Mouse (Mus musculus) heart, embryonic 13.5 days (tissue): ENCODE results near the gene Klhl29. TPM values are rescaled to one million over a fixed set of nuclear protein-coding genes. Genes with fewer than 3 reads are reported as not detected.

Experiments
- ATAC-seq: fragments of 200-750 bp; cut with Nextera tagmentation; 2 replicates; pipeline ENCODE4 v1.8.0; 2017; ENCODE audit warnings: moderate TSS enrichment; ENCODE audit not compliant: insufficient number of reproducible peaks, low FRiP score, low TSS enrichment; ENCODE audit errors: extremely low read depth
- H3K27ac ChIP-seq: fragments of 300-500 bp; sonication (generic); replicated peaks from 2 replicates; pipeline ENCODE4 v1.5.1; 2015; ENCODE audit warnings: moderate library complexity, mild to moderate bottlenecking, inconsistent platforms
- H3K27me3 ChIP-seq: fragments of 300-500 bp; sonication (generic); replicated peaks from 2 replicates; pipeline ENCODE4 v1.6.1; 2015; ENCODE audit warnings: mild to moderate bottlenecking, inconsistent platforms
- H3K36me3 ChIP-seq: fragments of 300-500 bp; sonication (generic); 2 replicates; pipeline ENCODE4 v1.6.1; 2015; ENCODE audit warnings: mild to moderate bottlenecking, inconsistent platforms
- H3K4me1 ChIP-seq: fragments of 300-500 bp; sonication (generic); 2 replicates; pipeline ENCODE4 v1.6.1; 2015; ENCODE audit warnings: inconsistent platforms
- H3K4me2 ChIP-seq: fragments of 300-500 bp; sonication (generic); 2 replicates; pipeline ENCODE4 v1.6.1; 2015; ENCODE audit warnings: inconsistent platforms, mild to moderate bottlenecking, moderate library complexity
- H3K4me3 ChIP-seq: fragments of 300-500 bp; sonication (generic); 2 replicates; pipeline ENCODE4 v1.5.1; 2015; ENCODE audit warnings: moderate library complexity, mild to moderate bottlenecking, inconsistent platforms
- H3K9ac ChIP-seq: fragments of 300-500 bp; sonication (generic); 2 replicates; pipeline ENCODE4 v1.6.1; 2015; ENCODE audit warnings: inconsistent platforms, mild to moderate bottlenecking, moderate library complexity
- H3K9me3 ChIP-seq: fragments of 300-500 bp; sonication (generic); 2 replicates; pipeline ENCODE4 v1.6.1; 2016; ENCODE audit warnings: inconsistent platforms
- WGBS: fragments of 180-500 bp; shearing (Covaris S2); methylation state at CpG from one replicate; pipeline ENCODE4 v1.1.7; 2015; ENCODE audit warnings: mixed read lengths; 5-methylcytosine and 5-hydroxymethylcytosine counted together
- polyA plus RNA-seq: library from polyadenylated mRNA; unstranded; fragments of >200 nt; fragmentation: Nextera tagmentation; extraction: Ambion mirVana; gene quantifications from 2 replicates; pipeline ENCODE4 v1.2.1, GENCODE M21; 2015

Klhl29 gene
- polyA plus RNA-seq, 1 experiment from 2014 or later: 0.29 TPM

DNA sequence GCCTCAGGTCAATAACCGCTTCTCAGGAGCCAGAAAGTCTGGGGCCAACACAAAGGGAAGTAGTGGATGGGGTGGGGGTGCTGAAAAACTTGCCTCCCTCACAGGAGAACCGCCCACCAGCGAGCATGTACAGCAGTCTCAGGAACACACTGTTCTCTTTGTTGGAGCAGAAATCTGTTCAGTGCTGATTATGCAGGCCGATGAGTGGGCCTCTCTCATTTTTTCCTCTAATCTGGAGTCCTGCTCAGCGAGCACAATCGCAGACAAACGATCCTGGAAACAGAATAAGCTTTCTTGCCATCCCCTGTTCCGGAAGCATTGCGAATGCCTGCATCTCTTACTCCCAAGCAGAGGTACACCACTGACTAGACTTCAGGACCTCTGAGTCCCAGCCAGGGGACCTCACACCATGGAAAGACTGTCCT lies 107.3 kb downstream of the Klhl29 start:
- Histone ChIP-seq H3K4me1 (peaks cover 34% of the 10 kb centered on the region), H3K4me3 (no peak overlapping the region), H3K27me3 (no peaks in the 10 kb centered on the region; the same call in 1 of the 2 replicates), H3K4me2 (0 out of 2 replicates have a peak overlapping the region, but pooled peaks have one; percentile 13), H3K9me3 (no peaks in the 10 kb centered on the region), H3K9ac (no peak overlapping the region), H3K27ac (peak overlapping the region; percentile 73), H3K36me3 (no peaks in the 10 kb centered on the region)
- WGBS: 32% methylated on average over 9 of the region's 9 CpGs
- no peak for ATAC-seq

DNA sequence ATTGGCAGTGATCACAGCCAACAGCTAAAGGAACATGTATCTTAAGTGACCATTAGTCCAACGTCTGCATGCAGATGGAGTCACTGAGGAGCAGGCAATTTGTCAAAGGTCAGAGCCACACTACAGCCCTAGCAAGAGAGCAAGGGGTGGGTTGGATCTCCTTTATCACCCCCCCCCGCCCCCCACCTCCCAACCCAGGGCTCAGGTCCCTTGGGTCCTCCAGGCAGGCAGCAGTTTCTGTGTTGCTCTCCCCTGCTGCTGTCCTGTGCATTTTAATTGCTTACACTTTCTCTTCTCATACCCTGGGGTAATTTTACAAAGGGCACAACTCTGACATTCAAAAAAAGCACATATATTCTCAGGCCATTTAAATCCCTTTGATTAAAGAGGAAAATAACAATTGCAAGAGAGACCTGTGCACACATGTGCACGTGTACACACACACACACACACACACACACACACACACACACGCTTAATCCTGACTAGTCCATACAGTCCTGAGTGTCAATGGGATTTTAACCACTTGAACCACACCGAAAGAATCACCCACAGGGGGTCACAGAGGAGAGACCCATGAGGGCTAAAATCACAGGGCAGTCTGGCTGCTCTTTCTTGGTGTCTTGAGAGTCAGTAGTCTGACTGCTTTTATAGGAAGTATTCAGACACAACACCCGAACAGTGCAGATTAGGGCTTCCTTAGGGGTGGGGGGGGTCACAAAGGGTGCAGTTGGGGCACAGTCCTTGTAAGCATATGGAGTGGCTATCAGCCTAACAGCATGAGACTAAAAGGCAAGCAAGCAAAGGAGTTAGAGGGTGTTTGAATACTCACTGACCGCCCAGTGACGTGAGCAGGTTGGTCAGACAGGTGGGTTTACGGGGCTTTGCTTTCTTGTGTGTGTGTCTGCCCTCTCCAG lies 108.0 kb downstream of the Klhl29 start:
- H3K4me2 ChIP-seq: peak overlapping the region; percentile 13; the same call in 1 of the 2 replicates
- 59% methylated on average over 9 of the region's 9 CpGs for WGBS
- no peak for ATAC-seq
- no peak overlapping the region for H3K9ac ChIP-seq
- no peaks in the 10 kb centered on the region; the same call in 1 of the 2 replicates for H3K27me3 ChIP-seq
- no peaks in the 10 kb centered on the region for H3K9me3 ChIP-seq
- H3K4me1 ChIP-seq: peaks cover 31% of the 10 kb centered on the region
- peak overlapping the region; percentile 73 for H3K27ac ChIP-seq
- no peak overlapping the region for H3K4me3 ChIP-seq
- H3K36me3 ChIP-seq: no peaks in the 10 kb centered on the region

DNA sequence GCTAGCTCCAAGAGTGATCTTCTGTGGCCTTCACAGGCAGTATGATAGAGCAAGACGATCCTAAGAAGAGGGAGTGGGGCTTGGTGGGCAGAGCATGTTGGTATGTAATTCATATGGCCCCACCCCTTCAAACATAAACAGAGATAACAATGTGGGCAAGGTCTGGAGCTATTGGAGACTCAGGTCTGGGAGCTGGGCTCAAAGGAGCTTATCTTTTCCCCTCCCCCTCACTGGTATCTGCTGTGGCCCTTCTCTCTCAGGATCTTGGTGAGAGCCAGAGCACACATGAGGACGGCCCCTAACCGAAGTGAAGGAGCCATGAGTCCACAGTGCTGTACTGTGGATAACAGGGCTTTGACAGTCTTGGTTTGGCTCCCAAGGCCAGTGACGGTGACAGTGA lies 108.7 kb downstream of the Klhl29 start:
- Histone ChIP-seq H3K4me2 (no peak overlapping the region), H3K9ac (no peak overlapping the region), H3K4me3 (no peak overlapping the region), H3K27ac (no peak overlapping the region), H3K36me3 (no peaks in the 10 kb centered on the region), H3K9me3 (no peaks in the 10 kb centered on the region), H3K4me1 (peaks cover 31% of the 10 kb centered on the region), H3K27me3 (no peaks in the 10 kb centered on the region; the same call in 1 of the 2 replicates)
- 21% methylated on average over 4 of the region's 4 CpGs for WGBS
- ATAC-seq: no peak

DNA sequence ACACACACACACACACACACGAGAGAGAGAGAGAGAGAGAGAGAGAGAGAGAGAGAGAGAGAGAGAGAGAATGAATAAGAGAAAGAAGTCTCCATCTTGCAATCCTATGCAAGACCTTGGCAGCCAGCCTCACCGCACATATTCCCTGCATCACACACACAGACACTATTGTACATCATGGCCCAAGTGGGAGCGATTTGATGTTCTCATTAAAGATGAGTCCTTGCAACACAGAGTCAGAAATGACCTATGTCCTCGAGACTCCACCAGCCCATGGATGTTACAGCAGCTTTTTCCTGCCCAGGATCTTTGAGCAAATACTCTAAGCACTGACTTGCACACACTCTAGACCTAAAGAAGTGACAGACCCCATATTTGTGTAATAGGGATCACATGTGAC lies 114.0 kb downstream of the Klhl29 start:
- Histone ChIP-seq H3K4me2 (no peak overlapping the region), H3K36me3 (no peaks in the 10 kb centered on the region), H3K27ac (no peak overlapping the region), H3K27me3 (no peaks in the 10 kb centered on the region), H3K9ac (no peak overlapping the region), H3K9me3 (no peaks in the 10 kb centered on the region), H3K4me3 (no peak overlapping the region), H3K4me1 (peaks cover 20% of the 10 kb centered on the region)
- WGBS: 68% methylated on average over 4 of the region's 4 CpGs
- no peak for ATAC-seq

DNA sequence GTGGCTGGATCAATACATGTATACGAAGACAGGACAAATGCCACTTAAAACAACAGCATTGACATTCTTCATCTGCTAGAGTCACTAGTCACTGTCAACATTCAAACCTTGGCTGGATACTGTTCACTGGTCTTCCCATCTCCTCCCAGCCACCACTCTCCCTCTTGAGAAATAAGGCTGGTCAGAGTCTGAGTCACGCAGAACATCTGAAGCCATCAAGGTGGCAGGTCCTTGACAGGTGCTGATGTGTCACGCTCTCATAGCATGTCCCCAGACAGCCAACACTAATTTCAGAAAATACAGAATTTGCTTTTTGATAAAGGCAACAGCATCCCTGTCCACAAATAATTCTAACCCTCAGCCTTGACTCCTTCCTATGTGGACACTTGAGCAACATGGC lies 116.7 kb downstream of the Klhl29 start:
- H3K9ac ChIP-seq: no peak overlapping the region
- H3K4me1 ChIP-seq: peaks cover 43% of the 10 kb centered on the region
- H3K9me3 ChIP-seq: no peaks in the 10 kb centered on the region
- no peaks in the 10 kb centered on the region for H3K27me3 ChIP-seq
- H3K27ac ChIP-seq: no peak overlapping the region
- H3K4me2 ChIP-seq: no peak overlapping the region
- 81% methylated on average over 3 of the region's 3 CpGs for WGBS
- no peak for ATAC-seq
- H3K4me3 ChIP-seq: no peak overlapping the region
- H3K36me3 ChIP-seq: no peaks in the 10 kb centered on the region

DNA sequence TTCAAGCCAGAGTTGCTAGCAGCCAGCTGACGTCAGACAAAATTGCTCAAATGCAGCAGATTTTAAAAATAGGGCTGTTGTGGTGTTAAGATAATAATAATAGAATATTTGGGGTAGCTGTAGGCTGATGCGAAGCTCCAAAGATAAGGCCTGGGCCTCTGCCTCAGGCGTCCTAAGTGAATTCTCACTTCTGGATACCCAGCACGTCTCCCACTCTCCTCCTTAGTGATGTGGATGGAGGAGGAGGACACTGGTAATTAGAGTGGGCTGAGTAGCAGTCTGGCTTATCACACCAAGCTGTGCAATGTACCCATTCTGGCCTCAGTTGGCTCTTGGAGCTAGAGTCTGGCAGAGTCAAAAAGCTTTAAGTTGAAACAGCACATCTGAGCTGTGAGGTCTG lies 118.3 kb downstream of the Klhl29 start:
- no peaks in the 10 kb centered on the region for H3K27me3 ChIP-seq
- 65% methylated on average over 4 of the region's 4 CpGs for WGBS
- H3K9ac ChIP-seq: no peak overlapping the region
- peaks cover 43% of the 10 kb centered on the region for H3K4me1 ChIP-seq
- no peak overlapping the region for H3K4me3 ChIP-seq
- no peak overlapping the region for H3K27ac ChIP-seq
- no peaks in the 10 kb centered on the region for H3K36me3 ChIP-seq
- no peak overlapping the region for H3K4me2 ChIP-seq
- H3K9me3 ChIP-seq: no peaks in the 10 kb centered on the region
- ATAC-seq: no peak

DNA sequence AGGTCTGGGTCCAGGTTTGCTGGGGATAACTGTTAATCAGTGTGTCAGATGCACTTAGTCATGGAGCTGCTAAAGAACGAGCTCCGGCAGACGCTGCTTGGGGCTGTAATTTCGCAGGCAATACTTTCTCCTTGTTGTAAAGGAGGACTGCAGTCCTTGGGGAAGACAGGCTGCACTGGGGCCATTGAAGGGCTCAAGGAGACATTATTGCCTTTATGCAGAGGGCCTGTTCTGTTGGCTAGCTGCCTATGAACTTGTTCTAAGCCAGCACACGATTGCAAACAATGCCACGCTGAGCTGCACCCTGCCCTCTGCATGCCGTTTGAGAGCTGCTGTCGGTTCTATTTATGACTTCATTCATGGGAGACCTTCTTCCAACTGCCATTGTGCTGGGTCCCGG lies 120.4 kb downstream of the Klhl29 start:
- Histone ChIP-seq H3K4me3 (no peak overlapping the region), H3K4me1 (peaks cover 34% of the 10 kb centered on the region), H3K27ac (peak overlapping the region; percentile 48; the same call in 1 of the 2 replicates), H3K9me3 (no peaks in the 10 kb centered on the region), H3K27me3 (no peaks in the 10 kb centered on the region), H3K9ac (no peak overlapping the region), H3K4me2 (no peak overlapping the region), H3K36me3 (no peaks in the 10 kb centered on the region)
- 49% methylated on average over 9 of the region's 9 CpGs for WGBS
- ATAC-seq: no peak

DNA sequence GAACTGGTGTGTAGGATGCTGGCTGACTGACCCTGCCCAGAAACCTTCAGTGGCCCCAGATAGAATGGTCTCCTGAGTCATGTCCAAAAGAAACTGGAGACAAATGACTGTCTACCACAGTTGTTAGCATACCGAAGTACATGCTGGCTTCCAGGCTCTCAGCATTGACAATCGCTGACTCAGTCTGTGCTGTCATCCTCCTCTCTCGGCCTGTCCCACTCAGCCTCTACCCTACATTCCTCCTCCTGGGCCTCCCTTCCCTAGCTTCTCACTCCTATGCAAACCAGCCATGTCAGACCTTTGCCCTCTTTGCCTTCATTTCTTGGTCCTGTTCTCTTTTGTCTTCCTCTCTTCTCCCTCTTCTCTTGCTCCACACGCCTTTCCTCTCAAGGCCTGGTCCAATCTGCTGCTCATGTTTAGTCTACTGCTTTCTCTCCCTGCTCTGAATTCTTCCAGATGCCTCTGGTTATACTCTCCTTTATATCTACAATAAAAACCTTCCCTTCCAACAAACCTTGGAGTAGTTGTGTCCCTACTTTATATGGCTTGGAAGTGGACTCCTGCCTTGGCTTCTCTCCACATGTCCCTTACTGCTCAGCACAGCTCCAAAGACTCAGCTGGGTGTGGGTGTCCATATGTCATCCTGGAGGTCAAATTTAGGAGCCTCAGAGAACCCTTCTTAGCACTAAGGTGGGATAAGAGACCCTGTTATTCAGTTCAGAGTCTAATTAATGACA lies 121.1 kb downstream of the Klhl29 start:
- Histone ChIP-seq H3K27me3 (no peaks in the 10 kb centered on the region), H3K36me3 (no peaks in the 10 kb centered on the region), H3K9me3 (no peaks in the 10 kb centered on the region), H3K4me2 (no peak overlapping the region), H3K27ac (peak overlapping the region; percentile 48; the same call in 1 of the 2 replicates), H3K9ac (no peak overlapping the region), H3K4me3 (no peak overlapping the region), H3K4me1 (peaks cover 33% of the 10 kb centered on the region)
- no peak for ATAC-seq
- 87% methylated on average over 4 of the region's 4 CpGs for WGBS

DNA sequence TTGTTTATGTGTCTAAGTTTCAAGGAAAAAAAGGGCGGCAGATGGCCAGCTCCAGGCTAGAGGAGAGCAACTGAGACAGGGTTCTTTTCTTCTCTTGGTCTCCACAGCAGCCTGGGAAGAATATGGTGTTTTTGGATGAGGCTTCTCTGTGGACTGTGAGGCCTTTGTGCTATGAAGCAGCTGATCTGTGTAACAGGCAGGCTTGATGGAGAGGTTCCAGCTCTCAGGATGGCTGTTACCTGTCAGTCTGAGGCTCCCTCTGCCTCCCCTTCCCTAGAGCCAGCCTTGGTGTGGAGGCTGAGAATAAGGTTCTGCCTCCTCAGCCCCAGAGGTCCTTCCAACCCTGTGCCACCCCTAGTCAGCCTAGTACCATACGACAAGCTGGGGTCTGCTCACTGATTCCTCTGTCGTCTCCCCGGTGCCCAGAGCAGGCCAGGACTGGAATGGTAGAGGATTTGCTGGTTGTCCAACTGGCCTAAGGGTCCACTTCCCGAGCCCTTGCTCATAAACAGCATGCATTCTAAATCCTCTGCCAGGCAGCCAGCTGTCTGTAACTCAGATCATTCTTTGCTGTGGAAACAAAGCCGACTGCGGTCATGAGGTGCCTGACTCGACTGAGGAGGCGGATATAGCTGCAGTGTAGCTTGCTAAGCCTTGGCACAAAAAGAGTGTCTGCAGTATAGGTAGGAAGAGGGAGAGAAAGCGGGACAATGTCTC lies 122.0 kb downstream of the Klhl29 start:
- H3K27me3 ChIP-seq: no peaks in the 10 kb centered on the region
- 78% methylated on average over 10 of the region's 10 CpGs for WGBS
- no peak for ATAC-seq

DNA sequence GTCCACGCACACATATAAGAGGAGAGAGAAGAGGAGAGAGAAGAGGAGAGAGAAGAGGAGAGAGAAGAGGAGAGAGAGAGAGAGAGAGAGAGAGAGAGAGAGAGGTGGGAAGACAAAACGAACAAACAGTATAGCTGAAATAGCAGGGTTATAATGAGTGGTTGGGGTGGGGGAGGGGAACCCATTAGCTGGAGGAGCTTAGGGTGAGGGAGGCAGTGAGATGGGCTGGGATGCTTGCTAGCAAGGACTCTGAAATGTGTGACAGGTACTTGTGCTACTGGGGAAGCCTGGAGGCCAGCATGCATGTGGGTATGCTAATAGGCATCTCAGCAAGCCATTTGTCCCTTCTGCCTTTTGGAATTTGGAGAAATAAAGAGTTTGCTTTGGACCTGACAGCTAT lies 122.9 kb downstream of the Klhl29 start:
- no peak for ATAC-seq
- Histone ChIP-seq H3K27me3 (no peaks in the 10 kb centered on the region), H3K9ac (no peak overlapping the region), H3K4me2 (no peak overlapping the region), H3K4me3 (no peak overlapping the region), H3K36me3 (no peaks in the 10 kb centered on the region), H3K27ac (no peak overlapping the region), H3K4me1 (peaks cover 40% of the 10 kb centered on the region), H3K9me3 (no peaks in the 10 kb centered on the region)
- WGBS: 83% methylated on average over 2 of the region's 2 CpGs

More for the DNA sequence above, 122.0 kb downstream of the Klhl29 start:
- Histone ChIP-seq H3K9me3 (no peaks in the 10 kb centered on the region), H3K4me2 (no peak overlapping the region), H3K4me1 (peaks cover 33% of the 10 kb centered on the region), H3K4me3 (no peak overlapping the region), H3K27ac (no peak overlapping the region), H3K9ac (no peak overlapping the region), H3K36me3 (no peaks in the 10 kb centered on the region)

DNA sequence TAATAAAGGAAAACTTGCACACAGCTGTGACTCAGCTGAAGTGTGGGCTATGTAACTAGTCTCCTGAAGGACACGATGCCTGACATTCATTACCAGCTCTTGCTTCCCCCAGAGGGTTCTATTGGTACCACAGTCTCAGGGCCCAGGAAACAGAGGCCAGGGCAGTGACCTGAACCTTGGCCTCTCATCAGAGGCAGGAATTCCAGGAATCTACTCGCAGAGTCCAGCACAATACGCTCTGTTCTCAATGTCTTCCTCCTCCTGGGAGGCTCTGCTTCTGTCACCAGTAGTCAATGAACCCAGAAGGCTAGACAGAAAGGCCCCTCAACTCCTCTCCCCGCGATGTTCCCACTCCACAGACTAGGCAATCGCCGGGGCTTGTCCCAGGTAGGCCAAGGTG lies 125.4 kb downstream of the Klhl29 start:
- Histone ChIP-seq H3K9ac (no peak overlapping the region), H3K9me3 (no peaks in the 10 kb centered on the region), H3K4me3 (no peak overlapping the region), H3K4me2 (no peak overlapping the region), H3K27me3 (no peaks in the 10 kb centered on the region), H3K36me3 (no peaks in the 10 kb centered on the region), H3K4me1 (peaks cover 48% of the 10 kb centered on the region), H3K27ac (no peak overlapping the region)
- 48% methylated on average over 7 of the region's 7 CpGs for WGBS
- no peak for ATAC-seq
